Comparison of ENCODE assay signal across 8 mouse cellular contexts in genomic region chr1:66895837-66896118, GRCm38 (mm10). TPM values are rescaled to one million over a fixed set of nuclear protein-coding genes. Genes with fewer than 3 reads are reported as not detected.
DNase-seq lines count a peak whose midpoint lies in the region; ATAC-seq lines count a peak whose summit lies in the region.

No protein-coding gene starts in this region.

- H3K27me3 ChIP-seq in forebrain, embryonic 16.5 days (replicated peaks; ENCODE audit: control insufficient read depth, insufficient read depth, low read length) = no peaks in the 10 kb centered on the region
- H3K27me3 ChIP-seq in hindbrain, embryonic 16.5 days (replicated peaks; ENCODE audit: control insufficient read depth, insufficient read depth, low read length) = no peaks in the 10 kb centered on the region
- no peaks in the 10 kb centered on the region for H3K27me3 ChIP-seq in lung, embryonic 16.5 days (ENCODE audit: control insufficient read depth, insufficient read depth, low read depth, low read length)

- peak overlapping the region; percentile 58 for H3K4me2 ChIP-seq in forebrain, embryonic 16.5 days (ENCODE audit: low read length)
- peak overlapping the region; percentile 51 for H3K4me2 ChIP-seq in hindbrain, embryonic 16.5 days (ENCODE audit: low read length)
- peak overlapping the region; percentile 47 for H3K4me2 ChIP-seq in lung, embryonic 16.5 days (ENCODE audit: low read depth, low read length)

- H3K4me3 ChIP-seq in forebrain, embryonic 16.5 days (replicated peaks; ENCODE audit: low read length) = no peak overlapping the region
- H3K4me3 ChIP-seq in hindbrain, embryonic 16.5 days (ENCODE audit: low read length) = no peak overlapping the region
- H3K4me3 ChIP-seq in lung, embryonic 16.5 days (ENCODE audit: low read length) = peak overlapping the region; percentile 24

- H3K27ac ChIP-seq in forebrain, embryonic 16.5 days (ENCODE audit: low read length) = peak overlapping the region; percentile 82
- peak overlapping the region; percentile 2; the same call in 1 of the 2 replicates for H3K27ac ChIP-seq in hindbrain, embryonic 16.5 days (ENCODE audit: low read depth, low read length)
- no peak overlapping the region for H3K27ac ChIP-seq in lung, embryonic 16.5 days (ENCODE audit: low read length)

- peak; percentile 56 for DNase-seq in gastrocnemius, adult 18-20 months (ENCODE audit: low spot score)
- DNase-seq in gastrocnemius, postnatal 25 days = no peak
- DNase-seq in adrenal gland, postnatal 14 days = peak; percentile 73
- peak; percentile 55 to 67 for DNase-seq in layer of hippocampus, postnatal 14 days (ENCODE audit: low spot score in 2 of 2)
- DNase-seq in right cerebral cortex, postnatal 10 days (ENCODE audit: low spot score in 2 of 2) = peak; percentile 73 to 74

- ATAC-seq in forebrain, embryonic 16.5 days = peak; percentile 73
- ATAC-seq in hindbrain, embryonic 16.5 days = peak; percentile 84
- ATAC-seq in lung, embryonic 16.5 days (ENCODE audit: low read depth) = peak; percentile 84

- no peaks in the 10 kb centered on the region for H3K36me3 ChIP-seq in forebrain, embryonic 16.5 days (ENCODE audit: control insufficient read depth, insufficient read depth)
- H3K36me3 ChIP-seq in hindbrain, embryonic 16.5 days (ENCODE audit: control insufficient read depth, insufficient read depth, low read length) = no peaks in the 10 kb centered on the region
- H3K36me3 ChIP-seq in lung, embryonic 16.5 days (ENCODE audit: control insufficient read depth, insufficient read depth, low read length) = no peaks in the 10 kb centered on the region

- no peaks in the 10 kb centered on the region for H3K9me3 ChIP-seq in forebrain, embryonic 16.5 days (ENCODE audit: control insufficient read depth, low read length)
- no peaks in the 10 kb centered on the region for H3K9me3 ChIP-seq in hindbrain, embryonic 16.5 days (ENCODE audit: control insufficient read depth, low read length)
- no peaks in the 10 kb centered on the region for H3K9me3 ChIP-seq in lung, embryonic 16.5 days (ENCODE audit: control insufficient read depth, low read length)

- peak overlapping the region; percentile 46 for H3K9ac ChIP-seq in forebrain, embryonic 16.5 days (replicated peaks; ENCODE audit: low read depth, low read length)
- peak overlapping the region; percentile 4; the same call in 1 of the 2 replicates for H3K9ac ChIP-seq in hindbrain, embryonic 16.5 days (ENCODE audit: low read depth, low read length)
- H3K9ac ChIP-seq in lung, embryonic 16.5 days (ENCODE audit: low read length) = 0 out of 2 replicates have a peak overlapping the region, but pooled peaks have one; percentile 8

- peaks cover 28% of the 10 kb centered on the region for H3K4me1 ChIP-seq in forebrain, embryonic 16.5 days (replicated peaks; ENCODE audit: control insufficient read depth, insufficient read depth, low read length)
- H3K4me1 ChIP-seq in hindbrain, embryonic 16.5 days (ENCODE audit: control insufficient read depth, insufficient read depth, low read depth, low read length) = peaks cover 7% of the 10 kb centered on the region
- H3K4me1 ChIP-seq in lung, embryonic 16.5 days (replicated peaks; ENCODE audit: control insufficient read depth, insufficient read depth, low read length) = peaks cover 12% of the 10 kb centered on the region; the same call in 1 of the 2 replicates

RNA-seq across cellular contexts. Expression of gene Acadl, which starts 32.7 kb away (rescaled TPM):
- 100 to 1,000 TPM; 261 to 305 TPM for total RNA-seq in gastrocnemius, adult 18-20 months (2021)
- total RNA-seq in gastrocnemius, postnatal 25 days (2021) = 100 to 1,000 TPM; 256 to 293 TPM
- 1,251 and 1,324 TPM in 2 replicates for total RNA-seq in adrenal gland, postnatal 14 days (2021)
- 33.0 and 38.8 TPM in 2 replicates for polyA plus RNA-seq in forebrain, embryonic 16.5 days (2015; fragmentation: Nextera tagmentation; extraction: Ambion mirVana)
- polyA plus RNA-seq in hindbrain, embryonic 16.5 days (2015; fragmentation: Nextera tagmentation; extraction: Ambion mirVana) = 65.8 and 74.9 TPM in 2 replicates
- 10 to 100 TPM; 33.7 to 34.2 TPM for total RNA-seq in layer of hippocampus, postnatal 14 days (2021)
- 192 and 197 TPM in 2 replicates for polyA plus RNA-seq in lung, embryonic 16.5 days (2015; fragmentation: Nextera tagmentation; extraction: Ambion mirVana)

RNA-seq across cellular contexts. Expression of gene Myl1, which starts 49.4 kb away (rescaled TPM):
- over 10,000 TPM; 17,981 to 19,696 TPM for total RNA-seq in gastrocnemius, adult 18-20 months (2021)
- total RNA-seq in gastrocnemius, postnatal 25 days (2021) = over 10,000 TPM; 28,881 to 29,446 TPM
- 26.2 and 31.1 TPM in 2 replicates for total RNA-seq in adrenal gland, postnatal 14 days (2021)
- polyA plus RNA-seq in forebrain, embryonic 16.5 days (2015; fragmentation: Nextera tagmentation; extraction: Ambion mirVana) = 0.38 and 2.5 TPM in 2 replicates
- polyA plus RNA-seq in hindbrain, embryonic 16.5 days (2015; fragmentation: Nextera tagmentation; extraction: Ambion mirVana) = 1.7 and 57.7 TPM in 2 replicates
- 1 to 10 TPM in 1 of 2 experiments, not detected in 1; 1.0 TPM for total RNA-seq in layer of hippocampus, postnatal 14 days (2021)
- 63.4 and 144 TPM in 2 replicates for polyA plus RNA-seq in lung, embryonic 16.5 days (2015; fragmentation: Nextera tagmentation; extraction: Ambion mirVana)

Comparison
In these comparisons a context has a peak if more than half of its experiments do, and no peak if none do; other contexts are left out.
1. RNA of gene Acadl, which starts 32.7 kb away (total RNA-seq): 1,251 to 1,324 TPM in adrenal gland, postnatal 14 days, 261 to 305 TPM in gastrocnemius, adult 18-20 months and 256 to 293 TPM in gastrocnemius, postnatal 25 days; 33.7 to 34.2 TPM in layer of hippocampus, postnatal 14 days; every median in the first group is over 4 times any median in the second.
2. RNA of gene Myl1, which starts 49.4 kb away (total RNA-seq): 28,881 to 29,446 TPM in gastrocnemius, postnatal 25 days and 17,981 to 19,696 TPM in gastrocnemius, adult 18-20 months; 26.2 to 31.1 TPM in adrenal gland, postnatal 14 days and 1.0 TPM in layer of hippocampus, postnatal 14 days; every median in the first group is over 100 times any median in the second.
3. Peak in every context shown above with its lines, with median percentiles within 50 percentile points of each other: ATAC-seq, H3K4me2 ChIP-seq and H3K9ac ChIP-seq.